Mouse (Mus musculus): ENCODE measurements around the gene Stab1.

Gene Stab1

DNA sequence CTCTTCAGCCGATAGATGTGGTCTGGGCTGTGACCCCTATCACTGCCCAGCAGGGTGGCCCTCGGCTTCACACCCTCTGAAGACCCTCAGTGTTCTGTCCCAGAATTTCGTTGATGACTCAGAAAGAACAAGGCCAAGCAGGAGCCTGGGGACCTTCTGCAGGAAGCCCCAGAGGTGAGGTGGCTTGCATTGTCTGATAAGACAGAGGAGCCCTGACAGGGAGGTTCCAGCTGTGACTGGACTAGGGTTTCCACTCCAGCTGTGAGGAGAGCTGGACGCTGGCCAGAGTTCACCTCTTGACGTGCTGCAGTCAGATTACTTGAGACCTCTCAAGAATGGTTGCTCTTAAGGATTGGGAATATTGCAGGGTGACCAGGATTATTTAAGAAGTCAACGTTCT, 36.4 kb downstream of the Stab1 start:
- peak; percentile 28 to 57 for DNase-seq (ENCODE audit: low spot score in 2 of 2)

DNA sequence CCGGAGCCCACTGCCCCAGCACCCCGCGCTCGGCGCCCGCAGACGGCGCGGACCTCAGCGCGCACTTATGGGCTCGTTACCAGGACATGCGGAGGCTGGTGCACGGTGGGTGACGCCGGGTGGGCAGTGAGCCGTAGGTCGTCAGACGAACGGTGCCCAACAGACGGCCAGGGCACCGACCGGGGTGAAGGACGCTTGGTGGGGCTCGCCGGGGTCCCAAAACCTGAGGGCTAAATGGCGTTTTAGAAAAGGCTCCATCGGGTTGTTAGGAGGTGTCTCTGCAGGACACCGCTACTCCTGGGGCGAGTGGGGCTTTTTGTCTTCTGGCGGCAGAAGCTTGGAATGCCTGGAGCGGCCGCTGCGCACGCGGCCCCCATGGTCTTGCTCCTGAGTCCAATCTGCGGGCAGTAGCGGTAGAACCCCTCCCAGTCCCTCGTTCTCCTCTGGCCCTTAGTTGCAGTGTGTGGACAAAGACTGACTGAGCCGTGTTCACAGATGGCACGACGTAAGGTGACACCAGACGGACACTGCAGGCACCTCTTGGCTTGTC, 37.1 kb downstream of the Stab1 start:
- DNase-seq (ENCODE audit: low spot score in 2 of 2) = no peak

DNA sequence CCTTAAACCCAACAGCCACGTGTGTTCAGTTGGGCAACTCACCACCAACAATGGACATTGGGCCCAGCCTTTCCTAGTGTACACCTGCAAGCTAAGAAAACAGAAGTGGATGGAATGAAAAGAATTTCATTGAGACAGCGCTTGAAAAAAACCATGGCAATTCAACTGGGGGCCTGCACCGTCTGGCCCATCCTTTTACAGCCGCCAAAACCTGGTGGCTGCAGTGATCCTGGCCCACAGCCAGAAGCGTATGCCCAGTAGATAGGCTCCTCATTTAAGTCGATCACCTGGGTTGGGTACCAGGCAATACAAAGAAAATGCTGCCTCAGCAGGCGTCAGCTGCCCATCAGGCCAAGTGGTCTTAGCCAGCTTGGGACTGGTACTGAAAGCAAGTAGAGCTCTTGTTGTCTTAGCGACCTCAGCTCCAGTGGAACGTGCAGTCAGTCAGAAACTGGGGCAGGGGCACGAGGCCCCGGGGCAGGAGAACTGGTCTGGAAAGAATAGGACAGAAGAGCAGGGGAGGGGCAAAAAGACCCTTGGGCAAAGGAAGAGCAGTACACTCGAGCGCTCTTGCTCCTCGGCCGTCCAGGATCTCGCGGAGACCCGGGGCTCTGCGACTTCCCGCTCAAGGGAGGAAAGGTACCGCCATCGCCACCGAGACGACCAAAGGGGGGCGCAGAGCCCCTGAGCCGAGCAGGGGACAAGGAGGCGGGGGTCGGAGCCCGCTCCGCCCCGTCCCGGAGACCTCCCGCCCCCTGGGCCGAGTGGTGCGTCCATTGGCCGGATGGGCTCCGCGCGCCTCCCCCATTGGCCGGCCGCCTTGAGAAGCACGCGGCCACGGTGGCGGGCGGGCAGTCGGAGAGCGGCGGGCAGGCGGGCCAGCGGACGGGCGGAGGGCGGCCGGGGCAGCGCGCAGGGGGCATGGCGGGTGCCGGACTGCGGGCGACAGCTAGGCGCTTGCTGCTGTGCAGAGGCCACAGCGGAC, 37.9 kb downstream of the Stab1 start, which contains the start of gene Nt5dc2:
Nt5dc2 (plus strand) TSS at position 818 of the 985 bp plus-strand sequence.
- DNase-seq (ENCODE audit: low spot score in 2 of 2) = peak; percentile 76 to 86

DNA sequence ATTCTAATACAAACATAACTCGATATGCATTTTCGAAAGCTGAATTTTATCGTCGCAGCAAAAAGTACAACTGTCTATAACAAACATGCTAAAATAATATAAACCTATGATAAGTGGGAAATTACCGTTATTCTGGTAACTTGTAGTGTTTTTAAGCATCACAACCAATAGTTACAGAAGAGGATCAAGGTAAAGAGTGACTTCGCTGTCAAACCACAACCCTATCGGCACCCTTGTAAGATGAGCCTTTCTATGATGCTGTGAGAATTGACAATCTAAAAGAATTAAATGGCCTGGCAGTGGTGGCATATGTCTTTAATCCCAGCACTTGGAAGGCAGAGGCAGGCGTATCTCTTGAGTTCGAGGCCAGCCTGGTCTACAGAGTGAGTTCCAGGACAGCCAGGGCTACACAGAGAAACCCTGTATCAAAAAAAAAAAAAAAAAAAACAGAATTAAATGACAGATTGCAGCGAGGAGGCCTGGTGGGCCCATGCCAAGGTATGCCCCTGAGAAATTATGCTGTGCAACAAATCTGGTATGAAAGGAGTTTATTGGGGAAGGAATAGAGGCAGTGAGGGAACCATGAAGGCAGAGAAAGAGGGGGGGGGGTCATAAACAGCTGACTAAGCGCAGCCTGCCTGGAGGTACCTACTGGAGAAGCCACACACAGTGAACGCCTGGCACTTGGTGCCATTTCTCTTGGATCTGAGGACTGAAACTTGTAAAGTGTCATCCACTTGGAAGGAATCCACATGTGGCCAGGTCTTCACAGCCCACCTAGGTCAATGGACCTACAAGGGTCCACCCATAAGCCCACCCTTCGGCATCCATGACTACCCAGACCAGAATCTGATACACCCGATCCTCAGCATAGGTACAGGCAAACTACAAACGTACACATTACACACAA, 38.9 kb downstream of the Stab1 start:
- no peak for DNase-seq (ENCODE audit: low spot score in 2 of 2)

GRCm38 (mm10) chr14:31128826-31129219, 39.6 kb downstream of the Stab1 start, which contains the start of gene Smim4:
Smim4 (minus strand) TSS chr14:31128956.
- peak; percentile 84 to 98 for DNase-seq (ENCODE audit: low spot score in 2 of 2)

DNA sequence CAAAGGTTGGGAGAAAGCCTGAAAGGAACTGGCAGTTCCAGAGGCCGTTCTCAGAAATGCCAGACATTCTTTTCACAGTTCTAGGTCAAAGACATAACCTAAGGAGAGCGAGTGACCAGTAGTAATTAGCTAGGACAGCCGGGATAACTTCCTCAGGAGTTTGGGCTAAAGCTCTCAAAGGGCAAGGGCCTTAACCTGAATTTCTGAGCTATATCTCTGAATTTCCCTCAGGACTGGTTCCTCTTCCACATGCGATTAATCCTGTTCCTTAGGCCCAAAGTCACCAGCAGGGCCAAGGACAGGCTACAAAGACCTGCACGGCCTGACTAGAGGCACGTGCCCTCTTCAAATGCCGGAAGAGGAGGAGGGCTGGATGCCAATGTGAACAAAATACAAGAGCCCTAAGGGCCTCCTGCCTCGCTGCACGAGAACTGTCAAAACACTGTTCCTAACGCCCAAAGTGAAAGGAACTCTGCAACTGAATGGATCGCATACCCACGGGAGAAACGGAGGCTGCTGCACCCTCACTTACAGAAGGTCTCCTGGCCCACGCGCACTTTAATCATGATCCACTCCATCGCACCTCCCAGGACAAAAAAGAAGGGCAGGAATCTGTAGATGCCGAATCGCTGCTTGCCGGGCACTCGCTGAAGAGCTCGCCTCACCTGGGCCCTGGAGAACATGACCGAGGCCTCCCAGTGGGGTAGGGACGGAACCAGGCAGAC, 40.2 kb downstream of the Stab1 start:
- DNase-seq (ENCODE audit: low spot score in 2 of 2) = peak in 1 of 2 experiments; percentile 61

DNA sequence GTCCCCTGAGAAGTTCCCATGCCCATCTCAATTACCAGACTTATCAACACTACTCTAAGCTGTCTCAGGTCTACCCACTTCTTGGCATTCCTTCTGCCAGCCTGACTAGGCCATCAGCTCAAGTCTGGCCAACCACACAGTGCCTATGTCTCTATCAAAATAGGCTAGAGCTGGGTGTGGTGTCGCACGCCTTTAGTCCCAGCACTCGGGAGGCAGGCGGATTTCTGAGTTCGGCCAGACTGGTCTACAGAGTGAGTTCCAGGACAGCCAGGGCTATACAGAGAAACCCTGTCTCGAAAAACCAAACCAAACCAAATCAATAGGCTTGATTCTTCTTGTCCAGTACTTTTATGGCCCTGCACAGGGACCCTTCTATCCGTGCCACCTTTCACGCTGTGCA, 41.6 kb downstream of the Stab1 start:
- no peak for DNase-seq (ENCODE audit: low spot score in 2 of 2)

- no peak for DNase-seq (ENCODE audit: low spot score in 2 of 2)
These were observed 43.0 kb downstream of the Stab1 start for GRCm38 (mm10) chr14:31125106-31126075.

DNA sequence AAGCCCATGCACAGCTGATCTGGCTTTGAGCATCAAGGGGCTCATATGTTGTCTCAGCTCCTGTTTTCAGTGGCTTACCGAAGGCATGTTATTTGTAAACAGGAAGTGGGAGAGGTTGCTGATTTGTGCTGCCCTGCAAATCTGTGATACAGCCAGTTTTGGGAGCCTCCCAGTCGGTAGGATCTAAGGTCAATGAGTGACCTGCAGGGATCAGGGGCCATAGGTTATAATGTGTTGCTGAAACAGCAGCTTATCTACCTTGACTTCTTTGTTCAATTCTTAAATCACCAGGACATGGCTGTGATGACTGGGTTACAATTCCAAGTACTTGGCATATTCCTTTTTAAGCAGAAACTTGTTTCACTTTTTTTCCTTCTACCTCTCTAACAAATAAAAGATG, 52.9 kb downstream of the Stab1 start:
- no peak for DNase-seq (ENCODE audit: low spot score in 2 of 2)

GRCm38 (mm10) chr14:31114011-31114410, 54.4 kb downstream of the Stab1 start:
- no peak for DNase-seq (ENCODE audit: low spot score in 2 of 2)

DNA sequence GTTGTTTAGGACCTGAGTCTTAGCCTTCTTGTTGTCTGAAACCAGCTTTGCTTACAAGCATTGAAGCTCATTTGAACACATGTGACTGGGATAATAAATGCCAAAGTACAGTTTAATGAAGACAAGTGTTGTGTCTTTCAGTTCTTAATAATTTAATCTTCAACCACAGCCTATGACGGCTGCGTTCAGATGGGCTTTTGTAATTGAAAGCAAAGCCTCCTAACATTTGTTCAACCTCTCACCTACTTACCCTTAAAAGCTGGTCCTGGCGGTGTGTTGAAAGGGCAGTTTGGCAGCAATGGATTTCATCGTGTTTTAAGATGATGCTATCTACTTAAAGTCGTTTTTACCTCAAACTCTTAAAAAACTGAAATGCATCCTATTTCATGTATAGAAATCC, 56.3 kb downstream of the Stab1 start:
- DNase-seq (ENCODE audit: low spot score in 2 of 2) = no peak

DNA sequence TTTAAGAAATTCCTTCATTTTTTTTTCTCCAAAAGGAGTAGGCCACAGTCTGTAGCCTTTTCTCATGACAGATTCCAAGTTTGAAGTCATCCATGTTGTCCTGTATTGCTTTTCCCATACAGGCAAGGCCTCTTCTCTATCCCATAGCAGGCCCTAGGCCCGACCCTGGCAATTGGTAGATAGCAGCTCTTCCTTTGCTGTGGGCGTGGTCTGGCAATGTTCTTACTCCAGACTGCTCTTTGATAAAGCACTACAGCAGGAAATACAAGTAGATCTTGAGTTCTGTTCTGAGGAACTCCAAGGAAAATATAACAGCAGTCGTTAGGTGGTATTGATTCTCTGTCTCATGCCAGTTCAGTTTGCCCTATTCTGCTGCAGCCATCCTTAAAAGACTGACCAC, 57.8 kb downstream of the Stab1 start:
- DNase-seq (ENCODE audit: low spot score in 2 of 2) = peak in 1 of 2 experiments; percentile 42

- DNase-seq (ENCODE audit: low spot score in 2 of 2) = no peak
These were observed 63.3 kb downstream of the Stab1 start for GRCm38 (mm10) chr14:31105156-31105555.

DNA sequence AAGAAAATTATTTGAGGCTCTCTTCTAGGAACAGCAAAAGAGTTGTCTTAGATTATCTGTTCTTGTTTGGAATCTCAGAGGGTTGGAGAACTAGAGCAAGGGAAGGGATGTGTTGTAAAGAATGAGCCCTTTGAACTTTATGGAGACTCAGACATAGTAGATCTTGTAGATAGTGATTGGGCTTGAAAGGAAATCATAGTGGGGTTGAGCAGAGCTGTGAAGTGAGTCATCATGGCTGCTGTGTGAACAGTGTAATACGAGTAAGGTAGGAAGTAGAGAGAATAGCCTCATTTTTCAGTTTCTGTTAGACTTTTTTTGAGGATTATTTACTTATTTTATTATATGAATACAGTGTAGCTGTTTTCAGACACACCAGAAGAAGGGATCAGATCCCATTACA, 78.5 kb downstream of the Stab1 start:
- no peak for DNase-seq (ENCODE audit: low spot score in 2 of 2)
